8 mouse cellular contexts compared by ENCODE assay signal in the genomic region with DNA sequence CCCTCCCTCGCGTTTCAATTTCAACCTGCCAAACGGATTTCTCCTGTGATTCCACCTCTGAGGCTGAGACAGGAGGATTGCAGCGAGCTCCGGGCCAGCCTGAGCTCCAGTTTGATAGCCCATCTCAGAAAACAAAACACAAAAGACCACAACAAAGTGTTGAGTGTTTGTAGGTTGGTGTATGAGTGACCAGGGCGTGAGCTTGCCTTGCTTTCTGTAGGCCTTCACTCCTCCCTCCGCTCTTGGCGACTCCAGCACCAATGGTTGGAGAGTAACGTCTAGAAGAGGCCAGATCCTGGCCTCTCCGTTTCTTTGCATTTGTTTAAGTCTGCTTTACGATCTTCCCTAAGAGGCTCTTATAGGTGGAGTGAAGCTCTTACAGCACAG. TPM values are rescaled to one million over a fixed set of nuclear protein-coding genes. Genes with fewer than 3 reads are reported as not detected.
DNase-seq lines count a peak whose midpoint lies in the region; ATAC-seq lines count a peak whose summit lies in the region.

No protein-coding gene starts in this region.

- H3K4me1 ChIP-seq in neural tube, embryonic 11.5 days (ENCODE audit: control insufficient read depth, insufficient read depth, low read length): peaks cover 4% of the 10 kb centered on the region; the same call in 1 of the 2 replicates
- peaks cover 5% of the 10 kb centered on the region; the same call in 1 of the 2 replicates for H3K4me1 ChIP-seq in embryonic facial prominence, embryonic 12.5 days
- peaks cover 8% of the 10 kb centered on the region for H3K4me1 ChIP-seq in intestine, embryonic 14.5 days (replicated peaks; ENCODE audit: control insufficient read depth, insufficient read depth, low read length)
- H3K4me1 ChIP-seq in liver, embryonic 16.5 days (ENCODE audit: control insufficient read depth, low read depth, low read length): peaks cover 21% of the 10 kb centered on the region

- peak overlapping the region; percentile 83 for H3K4me3 ChIP-seq in neural tube, embryonic 11.5 days (ENCODE audit: low read depth, low read length)
- peak overlapping the region; percentile 78 for H3K4me3 ChIP-seq in embryonic facial prominence, embryonic 12.5 days
- H3K4me3 ChIP-seq in intestine, embryonic 14.5 days (ENCODE audit: low read depth, low read length): peak overlapping the region; percentile 76
- peak overlapping the region; percentile 95 for H3K4me3 ChIP-seq in liver, embryonic 16.5 days (ENCODE audit: low read depth, low read length)

- H3K27me3 ChIP-seq in neural tube, embryonic 11.5 days (ENCODE audit: control insufficient read depth, insufficient read depth, low read length): no peaks in the 10 kb centered on the region
- no peaks in the 10 kb centered on the region for H3K27me3 ChIP-seq in embryonic facial prominence, embryonic 12.5 days
- H3K27me3 ChIP-seq in intestine, embryonic 14.5 days (replicated peaks; ENCODE audit: control insufficient read depth, insufficient read depth, low read length): no peaks in the 10 kb centered on the region
- H3K27me3 ChIP-seq in liver, embryonic 16.5 days (ENCODE audit: control insufficient read depth, insufficient read depth, low read depth, low read length): no peaks in the 10 kb centered on the region

- no peak overlapping the region for H3K27ac ChIP-seq in neural tube, embryonic 11.5 days (ENCODE audit: low read depth, low read length)
- no peak overlapping the region for H3K27ac ChIP-seq in embryonic facial prominence, embryonic 12.5 days
- peak overlapping the region; percentile 90 for H3K27ac ChIP-seq in intestine, embryonic 14.5 days (ENCODE audit: low read depth)
- peak overlapping the region; percentile 91 for H3K27ac ChIP-seq in liver, embryonic 16.5 days (ENCODE audit: low read length)

- no peaks in the 10 kb centered on the region for H3K9me3 ChIP-seq in neural tube, embryonic 11.5 days (ENCODE audit: control insufficient read depth, low read length)
- no peaks in the 10 kb centered on the region for H3K9me3 ChIP-seq in embryonic facial prominence, embryonic 12.5 days
- H3K9me3 ChIP-seq in intestine, embryonic 14.5 days (ENCODE audit: control insufficient read depth, low read length): no peaks in the 10 kb centered on the region
- no peaks in the 10 kb centered on the region for H3K9me3 ChIP-seq in liver, embryonic 16.5 days (replicated peaks; ENCODE audit: control insufficient read depth, low read length)

- ATAC-seq in neural tube, embryonic 11.5 days (ENCODE audit: insufficient read depth, low FRiP score, low TSS enrichment): no peak
- ATAC-seq in embryonic facial prominence, embryonic 12.5 days (ENCODE audit: insufficient number of reproducible peaks, insufficient read depth, low FRiP score, low TSS enrichment): no peak
- ATAC-seq in intestine, embryonic 14.5 days (replicated peaks; ENCODE audit: low FRiP score, low TSS enrichment, low read depth): peak; percentile 25; the same call in 1 of the 2 replicates
- ATAC-seq in liver, embryonic 16.5 days (ENCODE audit: low read depth): peak; percentile 10; the same call in 1 of the 2 replicates

- peak overlapping the region; percentile 75 for H3K4me2 ChIP-seq in neural tube, embryonic 11.5 days (ENCODE audit: low read depth)
- peak overlapping the region; percentile 76 for H3K4me2 ChIP-seq in embryonic facial prominence, embryonic 12.5 days (replicated peaks)
- peak overlapping the region; percentile 87 for H3K4me2 ChIP-seq in intestine, embryonic 14.5 days (ENCODE audit: low read length)
- peak overlapping the region; percentile 81 for H3K4me2 ChIP-seq in liver, embryonic 16.5 days (ENCODE audit: low read depth, low read length)

- intact Hi-C loops in gastrocnemius, postnatal 36 days (cut with DNase I): no loop called here

- H3K9ac ChIP-seq in neural tube, embryonic 11.5 days (ENCODE audit: low read length): peak overlapping the region; percentile 86
- H3K9ac ChIP-seq in embryonic facial prominence, embryonic 12.5 days: peak overlapping the region; percentile 89
- peak overlapping the region; percentile 86 for H3K9ac ChIP-seq in intestine, embryonic 14.5 days (ENCODE audit: low read length)
- peak overlapping the region; percentile 97 for H3K9ac ChIP-seq in liver, embryonic 16.5 days (ENCODE audit: low read depth, low read length)

- 45% methylated on average over 11 of the region's 11 CpGs for WGBS in neural tube, embryonic 11.5 days
- 50% methylated on average over 11 of the region's 11 CpGs for WGBS in embryonic facial prominence, embryonic 12.5 days
- 27% methylated on average over 11 of the region's 11 CpGs for WGBS in intestine, embryonic 14.5 days
- WGBS in liver, embryonic 16.5 days (ENCODE audit: insufficient replicate concordance): 14% methylated on average over 11 of the region's 11 CpGs

- no peaks in the 10 kb centered on the region for H3K36me3 ChIP-seq in neural tube, embryonic 11.5 days (ENCODE audit: control insufficient read depth, insufficient read depth, low read length)
- H3K36me3 ChIP-seq in embryonic facial prominence, embryonic 12.5 days: no peaks in the 10 kb centered on the region
- no peaks in the 10 kb centered on the region for H3K36me3 ChIP-seq in intestine, embryonic 14.5 days (ENCODE audit: control insufficient read depth, insufficient read depth, low read length)
- no peaks in the 10 kb centered on the region for H3K36me3 ChIP-seq in liver, embryonic 16.5 days (ENCODE audit: control insufficient read depth, insufficient read depth)

- no peak for DNase-seq in neural tube, embryonic 11.5 days (ENCODE audit: low spot score)
- no peak for DNase-seq in neural tube, embryonic 10.5 days (ENCODE audit: extremely low spot score, low spot score)
- DNase-seq in intestine, embryonic 14.5 days (ENCODE audit: low spot score): peak; percentile 75
- no peak for DNase-seq in right cerebral cortex, postnatal 36 days (ENCODE audit: low spot score in 2 of 2)
- DNase-seq in gastrocnemius, postnatal 36 days: no peak
- no peak for DNase-seq in spleen, adult 12 weeks (ENCODE audit: low spot score)

RNA-seq across cellular contexts. Expression of a gene that starts 0.6 kb away (rescaled TPM):
- polyA plus RNA-seq in neural tube, embryonic 11.5 days (2014; fragmentation: Nextera tagmentation; extraction: Ambion mirVana): 26.7 and 27.3 TPM in 2 replicates
- 37.0 and 38.4 TPM in 2 replicates for polyA plus RNA-seq in embryonic facial prominence, embryonic 12.5 days (2016; fragmentation: Nextera tagmentation; extraction: Ambion mirVana)
- polyA plus RNA-seq in intestine, embryonic 14.5 days (2014; fragmentation: Nextera tagmentation; extraction: Ambion mirVana): 28.5 and 29.0 TPM in 2 replicates
- polyA plus RNA-seq in liver, embryonic 16.5 days (2015; fragmentation: Nextera tagmentation; extraction: Ambion mirVana): 21.9 and 22.8 TPM in 2 replicates
- 1 to 10 TPM; 6.2 to 7.3 TPM for total RNA-seq in gastrocnemius, postnatal 36 days (2021)

RNA-seq across cellular contexts. Expression of a gene that starts 0.8 kb away (rescaled TPM):
- 124 and 125 TPM in 2 replicates for polyA plus RNA-seq in neural tube, embryonic 11.5 days (2014; fragmentation: Nextera tagmentation; extraction: Ambion mirVana)
- polyA plus RNA-seq in embryonic facial prominence, embryonic 12.5 days (2016; fragmentation: Nextera tagmentation; extraction: Ambion mirVana): 130 and 143 TPM in 2 replicates
- 119 and 124 TPM in 2 replicates for polyA plus RNA-seq in intestine, embryonic 14.5 days (2014; fragmentation: Nextera tagmentation; extraction: Ambion mirVana)
- polyA plus RNA-seq in liver, embryonic 16.5 days (2015; fragmentation: Nextera tagmentation; extraction: Ambion mirVana): 51.9 and 61.2 TPM in 2 replicates
- total RNA-seq in gastrocnemius, postnatal 36 days (2021): 10 to 100 TPM; 34.7 to 38.0 TPM

Comparison
In these comparisons a context has a peak if more than half of its experiments do, and no peak if none do; other contexts are left out.
1. ATAC-seq: peak in intestine, embryonic 14.5 days (single experiment) and liver, embryonic 16.5 days (single experiment); none in neural tube, embryonic 11.5 days (single experiment) and embryonic facial prominence, embryonic 12.5 days (single experiment).
2. H3K27ac ChIP-seq: peak in intestine, embryonic 14.5 days (single experiment) and liver, embryonic 16.5 days (single experiment); none in neural tube, embryonic 11.5 days (single experiment) and embryonic facial prominence, embryonic 12.5 days (single experiment).
3. Peak in every context shown above with its lines, with median percentiles within 50 percentile points of each other: H3K4me2 ChIP-seq, H3K4me3 ChIP-seq and H3K9ac ChIP-seq.